Mouse (Mus musculus): ENCODE measurements at regions not wholly inside any gene's neighbourhood (a gene's known extent, or its start where the extent isn't known, plus 50 kb on each side); places are given as distances from the start of the nearest gene placed in this dataset.
"Not testable (repeated sequence)": the region's sequence is repeated elsewhere in the genome, so short reads cannot be mapped to it uniquely, and the experiment has no call there.

DNA sequence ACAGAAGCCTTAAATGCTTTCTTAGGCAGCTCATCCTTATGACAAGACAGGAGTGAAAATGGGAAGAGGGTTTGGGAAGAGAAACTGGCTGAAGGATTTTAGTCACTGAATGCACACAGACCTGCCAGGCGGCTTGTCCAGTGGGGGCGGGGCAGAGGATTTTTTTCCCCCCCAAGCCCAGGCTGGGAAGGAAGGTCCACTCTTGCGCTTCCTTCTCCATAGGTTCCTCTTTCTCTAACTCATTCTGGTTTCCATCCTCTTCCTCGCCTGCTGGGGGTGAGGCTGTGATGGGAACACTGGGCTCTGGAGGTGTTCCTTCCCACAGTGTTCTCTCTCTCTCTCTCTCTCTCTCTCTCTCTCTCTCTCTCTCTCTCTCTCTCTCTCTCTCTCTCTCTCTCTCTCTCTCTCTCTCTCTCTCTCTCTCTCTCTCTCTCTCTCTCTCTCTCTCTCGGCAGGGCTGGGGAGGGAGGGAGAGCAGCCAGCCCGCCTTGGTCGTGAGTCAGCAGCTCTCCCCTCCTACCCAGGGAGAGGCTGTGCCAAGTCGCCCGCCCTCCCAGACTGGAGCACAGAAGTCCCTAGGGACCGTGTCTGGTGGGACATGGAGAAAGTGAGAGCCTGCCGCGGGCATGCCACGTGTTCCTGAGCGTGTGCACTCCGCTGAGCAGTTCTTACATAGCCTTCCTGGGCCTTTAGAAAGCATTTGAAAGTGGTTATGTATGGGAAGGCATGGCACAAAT lies 150.0 kb downstream of the Kcnrg start:
- DNase-seq (ENCODE audit: low spot score): peak; percentile 56

GRCm38 (mm10) chr14:61757823-61758175 lies 150.5 kb downstream of the Kcnrg start:
- no peak for DNase-seq (ENCODE audit: low spot score)

DNA sequence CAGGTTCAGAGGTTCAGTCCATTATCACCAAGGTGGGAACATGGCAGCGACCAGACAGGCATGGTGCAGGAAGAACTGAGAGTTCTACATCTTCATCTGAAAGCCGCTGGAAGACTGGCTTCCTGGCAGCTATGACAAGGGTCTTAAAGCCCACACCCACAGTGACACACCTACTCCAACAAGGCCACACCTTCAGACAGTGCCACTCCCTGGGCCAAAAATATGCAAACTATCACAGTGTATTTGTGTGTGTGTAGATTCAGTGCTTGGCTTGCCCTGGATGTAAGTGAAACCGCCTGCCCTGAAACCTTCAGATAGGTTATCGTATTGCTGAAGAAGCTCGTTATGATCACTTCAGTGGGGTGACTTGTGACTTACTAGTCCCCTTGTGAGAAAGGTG lies 151.3 kb downstream of the Kcnrg start:
- no peak for DNase-seq (ENCODE audit: low spot score)

- DNase-seq (ENCODE audit: low spot score): not testable (repeated sequence)
These were observed 152.9 kb downstream of the Kcnrg start for GRCm38 (mm10) chr14:61760176-61760575.

- DNase-seq (ENCODE audit: low spot score): no peak
These were observed 154.8 kb downstream of the Kcnrg start for GRCm38 (mm10) chr14:61762076-61762475.

DNA sequence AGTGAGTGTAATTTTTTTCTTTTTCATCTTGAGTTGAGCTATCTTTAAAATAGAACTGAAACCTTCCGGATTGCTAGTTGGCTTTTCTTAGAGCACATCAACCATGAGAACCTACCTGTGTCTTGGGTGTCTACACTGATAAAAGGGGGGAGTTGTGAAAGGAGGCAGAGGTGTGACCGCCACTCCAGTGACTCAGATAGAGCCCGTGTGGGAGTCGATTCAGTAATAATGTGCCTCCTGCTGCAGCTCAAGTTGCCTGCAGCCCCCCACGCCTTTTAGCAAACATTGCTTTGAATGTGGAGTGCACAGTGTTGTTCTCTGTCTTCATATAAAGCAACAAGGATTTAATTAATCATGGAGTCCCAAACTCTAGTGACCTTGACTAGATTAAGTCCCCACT lies 162.6 kb downstream of the Kcnrg start:
- DNase-seq (ENCODE audit: low spot score): no peak

DNA sequence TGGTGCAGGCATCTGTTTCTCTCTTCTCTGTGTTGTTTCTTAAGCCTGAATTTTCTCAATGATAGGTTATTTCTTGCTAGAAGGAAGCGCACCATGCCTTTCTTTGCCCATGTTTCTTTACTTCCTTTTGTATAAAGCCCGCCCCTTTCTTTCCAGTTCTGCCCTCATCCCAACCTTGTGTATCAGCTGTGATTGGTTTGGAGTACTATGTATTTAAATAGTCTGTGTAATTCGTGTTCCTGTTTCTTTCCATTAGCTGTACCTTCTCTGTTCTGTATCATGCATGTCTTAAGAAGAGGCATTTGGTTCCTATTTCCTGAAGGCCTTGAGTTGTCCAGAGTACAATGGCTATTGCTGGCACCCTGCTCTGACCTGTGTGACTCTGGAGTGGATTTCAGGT lies 166.9 kb downstream of the Kcnrg start:
- DNase-seq (ENCODE audit: low spot score): peak; percentile 5

DNA sequence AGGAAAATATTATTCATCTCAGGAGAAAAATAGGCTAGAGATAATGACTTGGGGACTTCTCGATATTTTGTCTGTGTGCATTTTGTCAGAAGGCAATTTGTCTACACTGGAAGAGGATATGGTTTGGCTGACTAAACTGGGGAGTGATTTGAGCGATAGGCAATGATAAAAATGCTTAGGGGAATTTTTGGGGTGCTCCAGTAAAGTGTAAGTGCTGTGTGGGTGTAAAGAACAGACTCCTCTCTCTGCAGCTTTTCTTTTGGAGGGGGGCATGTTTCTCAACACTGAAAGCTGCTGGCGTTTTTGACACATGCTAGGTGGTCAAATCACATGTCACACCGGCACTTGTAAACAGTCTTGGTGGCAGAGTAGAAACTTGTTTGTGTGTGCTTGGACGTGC lies 171.4 kb downstream of the Kcnrg start:
- no peak for DNase-seq (ENCODE audit: low spot score)

DNA sequence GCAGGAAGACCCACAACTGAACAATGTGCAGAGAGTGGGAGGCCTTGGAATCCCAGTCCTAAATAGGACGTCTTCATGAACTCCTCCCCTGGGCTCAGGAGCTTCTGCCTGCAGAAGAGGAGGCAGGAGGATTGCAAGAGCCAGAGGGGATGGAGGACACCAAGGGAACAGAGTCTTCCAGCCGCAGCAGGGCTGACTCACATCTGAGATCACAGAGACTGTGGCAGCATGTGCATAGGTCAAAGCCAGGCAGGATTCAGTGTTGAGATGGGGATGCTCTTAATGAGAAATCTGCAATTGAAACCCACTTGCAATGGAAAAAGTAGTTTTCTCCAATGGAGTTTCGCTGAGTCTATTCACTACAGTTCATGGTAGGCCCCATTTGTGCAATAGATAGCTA lies 175.9 kb downstream of the Kcnrg start:
- no peak for DNase-seq (ENCODE audit: low spot score)

DNA sequence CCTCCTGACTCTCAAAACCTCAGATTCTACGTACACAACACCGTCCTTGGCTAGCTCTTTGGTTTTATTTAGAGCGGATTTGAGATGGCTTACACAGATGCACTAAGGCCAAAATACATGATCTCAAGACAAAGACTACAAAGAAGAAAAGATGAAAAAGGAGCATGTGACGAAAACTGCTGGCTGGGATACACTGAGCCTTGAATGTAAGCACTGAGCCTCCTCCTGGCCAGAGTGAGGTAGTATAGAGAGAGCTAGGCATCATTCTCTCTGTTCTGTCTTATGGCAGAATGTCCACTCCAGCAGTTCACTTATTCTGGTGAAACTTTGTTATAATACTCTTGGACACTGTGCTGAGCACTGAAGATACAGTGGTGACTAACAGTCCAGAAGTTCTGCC lies 177.4 kb downstream of the Kcnrg start:
- no peak for DNase-seq (ENCODE audit: low spot score)

DNA sequence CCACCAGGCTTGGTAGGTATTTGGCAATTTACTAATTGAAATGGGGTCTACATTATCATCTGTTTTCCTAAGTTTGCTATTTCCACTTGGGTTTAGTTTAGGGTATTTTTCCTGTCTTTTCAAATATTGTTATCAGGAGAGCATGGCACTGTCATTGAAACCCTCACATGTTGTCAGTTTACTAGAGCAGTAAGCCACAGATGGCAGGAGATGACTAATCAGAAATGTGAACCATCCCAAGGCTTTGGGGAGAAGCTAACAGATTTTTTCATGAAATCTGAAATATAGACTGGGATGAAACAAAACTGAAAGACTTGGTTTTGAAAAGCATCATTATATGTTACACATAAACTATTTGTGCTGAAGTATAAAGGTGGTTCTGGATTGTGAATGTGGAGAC lies 178.8 kb downstream of the Kcnrg start:
- no peak for DNase-seq (ENCODE audit: low spot score)

DNA sequence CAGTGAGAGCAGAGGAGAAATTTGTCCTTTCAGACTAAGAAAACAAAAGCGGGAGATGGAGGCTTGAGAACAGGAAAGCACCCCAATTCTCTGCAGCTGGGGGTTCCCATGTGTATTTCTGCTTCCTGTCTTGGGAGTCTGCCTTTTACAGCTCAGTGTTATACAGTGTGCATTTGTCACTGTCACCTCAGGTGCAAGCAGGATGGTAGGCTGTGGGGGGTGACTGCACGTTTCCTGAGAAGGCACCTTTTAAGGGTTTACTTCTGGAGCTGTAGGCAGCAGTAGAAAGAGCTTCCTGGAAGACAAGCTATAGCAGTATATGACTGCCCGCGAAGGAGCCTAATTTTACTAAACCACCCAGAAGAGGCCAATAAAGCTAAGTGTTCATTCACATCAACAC lies 180.5 kb downstream of the Kcnrg start:
- no peak for DNase-seq (ENCODE audit: low spot score)

GRCm38 (mm10) chr14:61788998-61789790 lies 181.9 kb downstream of the Kcnrg start:
- peak; percentile 32 for DNase-seq (ENCODE audit: low spot score)

DNA sequence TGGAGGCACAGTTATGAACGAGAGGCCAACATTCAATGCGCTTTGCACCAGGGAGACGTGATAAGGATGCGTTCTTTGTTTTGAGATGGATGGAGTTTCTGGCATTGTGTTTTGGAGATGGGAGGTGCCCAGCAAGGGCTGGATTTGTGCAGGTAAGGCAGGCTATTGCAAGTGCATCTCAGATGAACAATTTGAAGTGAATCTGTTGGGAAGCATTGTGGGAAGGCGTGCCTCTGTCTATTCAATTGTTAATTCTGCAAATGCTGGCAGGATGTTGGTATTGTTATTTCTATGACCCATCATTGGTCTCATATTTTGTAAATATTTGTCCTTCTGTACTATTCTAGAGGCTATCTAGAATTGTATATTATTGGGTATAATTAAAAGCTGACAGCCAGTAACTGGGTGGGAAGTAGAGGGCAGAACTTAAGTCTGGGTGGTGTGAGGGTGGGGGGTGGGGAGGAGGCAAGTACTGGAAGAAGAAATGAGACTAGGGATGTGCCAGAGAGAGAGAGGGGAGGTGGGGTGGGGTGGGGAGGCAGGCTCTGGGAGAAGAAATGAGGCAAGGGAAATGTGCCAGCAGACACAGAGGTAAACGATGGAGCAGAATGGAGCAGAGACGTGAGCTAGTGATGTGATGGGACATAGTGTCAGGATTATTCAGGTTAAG lies 188.9 kb downstream of the Kcnrg start:
- DNase-seq (ENCODE audit: low spot score): no peak

- DNase-seq (ENCODE audit: low spot score): no peak
These were observed 189.4 kb downstream of the Kcnrg start for GRCm38 (mm10) chr14:61796671-61797070.

DNA sequence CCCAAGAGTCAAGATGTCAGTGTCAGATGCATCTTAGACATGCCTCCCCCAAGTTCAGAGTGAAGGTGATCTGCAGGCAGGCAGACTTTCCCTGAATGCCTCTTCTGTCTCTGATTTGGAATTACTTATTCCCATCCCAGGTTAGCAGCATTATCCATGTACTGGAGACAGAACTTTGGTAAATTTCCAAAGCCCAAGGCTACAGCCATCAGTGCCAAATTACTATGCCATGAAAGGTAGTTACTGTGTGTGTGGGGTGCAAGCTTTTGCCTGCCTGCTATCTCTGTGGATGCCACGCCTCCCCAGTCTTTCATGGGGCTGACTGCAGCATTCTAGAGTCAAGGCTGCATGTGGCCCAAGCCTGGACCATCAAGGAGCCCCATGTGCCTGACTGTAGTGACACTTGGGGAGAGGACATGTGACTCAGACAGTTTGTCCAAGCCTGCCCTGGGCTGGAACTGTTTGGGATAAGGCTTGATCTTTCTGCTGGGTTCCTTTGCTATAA lies 196.2 kb downstream of the Kcnrg start:
- DNase-seq (ENCODE audit: low spot score): no peak

GRCm38 (mm10) chr14:61805433-61805832 lies 198.2 kb downstream of the Kcnrg start:
- no peak for DNase-seq (ENCODE audit: low spot score)

- DNase-seq (ENCODE audit: low spot score): no peak
These were observed 200.9 kb downstream of the Kcnrg start for GRCm38 (mm10) chr14:61808193-61808592.

GRCm38 (mm10) chr14:61809716-61810437 lies 202.6 kb downstream of the Kcnrg start:
- DNase-seq (ENCODE audit: low spot score): no peak

GRCm38 (mm10) chr14:61810836-61811235 lies 203.6 kb downstream of the Kcnrg start:
- DNase-seq (ENCODE audit: low spot score): no peak

GRCm38 (mm10) chr14:61817711-61818110 lies 210.5 kb downstream of the Kcnrg start:
- DNase-seq (ENCODE audit: low spot score): no peak

GRCm38 (mm10) chr14:61818365-61818764 lies 211.1 kb downstream of the Kcnrg start:
- no peak for DNase-seq (ENCODE audit: low spot score)
